Mouse (Mus musculus) kidney, embryonic 16.5 days (tissue): ENCODE results near the gene Matn1. TPM values are rescaled to one million over a fixed set of nuclear protein-coding genes. Genes with fewer than 3 reads are reported as not detected.

Source experiments
- ATAC-seq: fragments of 200-750 bp; cut with Nextera tagmentation; 2 replicates; pipeline ENCODE4 v1.8.0; 2017; ENCODE audit warnings: moderate TSS enrichment; ENCODE audit not compliant: low FRiP score, low TSS enrichment
- H3K27ac ChIP-seq: fragments of 300-500 bp; sonication (generic); 2 replicates; pipeline ENCODE4 v1.5.1; 2014; ENCODE audit warnings: low read length
- H3K27me3 ChIP-seq: fragments of 300-500 bp; sonication (generic); 2 replicates; pipeline ENCODE4 v1.6.1; 2014; ENCODE audit warnings: low read length, control low read depth, mixed read lengths; ENCODE audit not compliant: insufficient read depth
- H3K36me3 ChIP-seq: fragments of 300-500 bp; sonication (generic); 2 replicates; pipeline ENCODE4 v1.6.1; 2014; ENCODE audit warnings: low read length, control low read depth, mixed read lengths; ENCODE audit not compliant: insufficient read depth
- H3K4me1 ChIP-seq: fragments of 300-500 bp; sonication (generic); 2 replicates; pipeline ENCODE4 v1.6.1; 2014; ENCODE audit warnings: low read length, control low read depth, mixed read lengths; ENCODE audit not compliant: insufficient read depth
- H3K4me2 ChIP-seq: fragments of 300-500 bp; sonication (generic); replicated peaks from 2 replicates; pipeline ENCODE4 v1.6.1; 2014; ENCODE audit warnings: low read depth, low read length
- H3K4me3 ChIP-seq: fragments of 300-500 bp; sonication (generic); 2 replicates; pipeline ENCODE4 v1.5.1; 2014; ENCODE audit warnings: mild to moderate bottlenecking, low read length
- H3K9ac ChIP-seq: fragments of 300-500 bp; sonication (generic); replicated peaks from 2 replicates; pipeline ENCODE4 v1.6.1; 2014; ENCODE audit warnings: low read length
- H3K9me3 ChIP-seq: fragments of 300-500 bp; sonication (generic); 2 replicates; pipeline ENCODE4 v1.6.1; 2016; ENCODE audit warnings: low read length, control low read depth
- WGBS: fragments of 180-500 bp; shearing (Covaris S2); extraction: QIAGEN DNeasy Blood & Tissue Kit; methylation state at CpG from one replicate; pipeline ENCODE4 v1.1.7; 2014; 5-methylcytosine and 5-hydroxymethylcytosine counted together
- polyA plus RNA-seq: library from polyadenylated mRNA; unstranded; fragments of >200 nt; fragmentation: Nextera tagmentation; extraction: Ambion mirVana; gene quantifications from 2 replicates; pipeline ENCODE4 v1.2.1, GENCODE M21; 2015

The Matn1 gene
- polyA plus RNA-seq, 1 experiment from 2014 or later, result 0.52 TPM

GRCm38 (mm10) chr4:130927821-130928220, 16.4 kb upstream of the Matn1 start:
- Histone ChIP-seq H3K9ac (no peak overlapping the region), H3K9me3 (no peaks in the 10 kb centered on the region), H3K4me3 (no peak overlapping the region), H3K36me3 (no peaks in the 10 kb centered on the region), H3K4me2 (no peak overlapping the region), H3K27ac (no peak overlapping the region), H3K27me3 (no peaks in the 10 kb centered on the region), H3K4me1 (no peaks in the 10 kb centered on the region)
- 88% methylated on average over 12 of the region's 12 CpGs for WGBS
- ATAC-seq, result no peak

GRCm38 (mm10) chr4:130942644-130943043, 1.5 kb upstream of the Matn1 start:
- Histone ChIP-seq H3K4me3 (no peak overlapping the region), H3K9ac (no peak overlapping the region), H3K27ac (no peak overlapping the region), H3K4me1 (no peaks in the 10 kb centered on the region), H3K27me3 (no peaks in the 10 kb centered on the region; the same call in 1 of the 2 replicates), H3K4me2 (no peak overlapping the region), H3K36me3 (no peaks in the 10 kb centered on the region), H3K9me3 (no peaks in the 10 kb centered on the region)
- 65% methylated on average over 14 of the region's 14 CpGs for WGBS
- no peak for ATAC-seq

GRCm38 (mm10) chr4:130944779-130945178, 594 bp downstream of the Matn1 start:
- no peaks in the 10 kb centered on the region; the same call in 1 of the 2 replicates for H3K27me3 ChIP-seq
- no peak overlapping the region for H3K9ac ChIP-seq
- H3K27ac ChIP-seq, result no peak overlapping the region
- H3K4me1 ChIP-seq, result no peaks in the 10 kb centered on the region
- no peak for ATAC-seq
- 75% methylated on average over 7 of the region's 7 CpGs for WGBS
- H3K4me2 ChIP-seq, result no peak overlapping the region
- no peaks in the 10 kb centered on the region for H3K36me3 ChIP-seq
- no peaks in the 10 kb centered on the region for H3K9me3 ChIP-seq
- no peak overlapping the region for H3K4me3 ChIP-seq

- Histone ChIP-seq H3K36me3 (no peaks in the 10 kb centered on the region), H3K4me2 (no peak overlapping the region), H3K9ac (no peak overlapping the region), H3K4me3 (no peak overlapping the region), H3K27ac (no peak overlapping the region), H3K4me1 (no peaks in the 10 kb centered on the region), H3K9me3 (no peaks in the 10 kb centered on the region), H3K27me3 (no peaks in the 10 kb centered on the region; the same call in 1 of the 2 replicates)
- ATAC-seq, result no peak
- WGBS, result 15% methylated on average over 13 of the region's 13 CpGs
These were observed 3.0 kb downstream of the Matn1 start for GRCm38 (mm10) chr4:130947094-130947647.

- Histone ChIP-seq H3K27ac (no peak overlapping the region), H3K4me2 (no peak overlapping the region), H3K36me3 (no peaks in the 10 kb centered on the region), H3K27me3 (no peaks in the 10 kb centered on the region; the same call in 1 of the 2 replicates), H3K4me3 (no peak overlapping the region), H3K9ac (no peak overlapping the region), H3K4me1 (no peaks in the 10 kb centered on the region), H3K9me3 (no peaks in the 10 kb centered on the region)
- ATAC-seq, result no peak; the same call in 1 of the 2 replicates
- 82% methylated on average over 35 of the region's 35 CpGs for WGBS
These were observed 5.7 kb downstream of the Matn1 start for GRCm38 (mm10) chr4:130949821-130950384.

GRCm38 (mm10) chr4:130952531-130952930, 8.3 kb downstream of the Matn1 start:
- Histone ChIP-seq H3K9me3 (no peaks in the 10 kb centered on the region), H3K4me3 (no peak overlapping the region), H3K9ac (no peak overlapping the region), H3K27me3 (no peaks in the 10 kb centered on the region), H3K4me1 (0 out of 2 replicates have a peak, but pooled peaks cover 4% of the 10 kb centered on the region), H3K36me3 (no peaks in the 10 kb centered on the region), H3K4me2 (no peak overlapping the region), H3K27ac (no peak overlapping the region)
- no peak for ATAC-seq
- WGBS, result 32% methylated on average over 17 of the region's 17 CpGs

- H3K4me3 ChIP-seq, result no peak overlapping the region
- H3K27ac ChIP-seq, result no peak overlapping the region
- no peak overlapping the region for H3K4me2 ChIP-seq
- H3K27me3 ChIP-seq, result no peaks in the 10 kb centered on the region
- 0 out of 2 replicates have a peak, but pooled peaks cover 4% of the 10 kb centered on the region for H3K4me1 ChIP-seq
- WGBS, result 55% methylated on average over 10 of the region's 10 CpGs
- no peaks in the 10 kb centered on the region for H3K9me3 ChIP-seq
- H3K36me3 ChIP-seq, result no peaks in the 10 kb centered on the region
- no peak for ATAC-seq
- 0 out of 2 replicates have a peak overlapping the region, but pooled peaks have one; percentile 16 for H3K9ac ChIP-seq
These were observed 13.0 kb downstream of the Matn1 start for GRCm38 (mm10) chr4:130957156-130957555.

GRCm38 (mm10) chr4:130958812-130959211, 14.6 kb downstream of the Matn1 start:
- H3K27ac ChIP-seq, result no peak overlapping the region
- H3K9me3 ChIP-seq, result no peaks in the 10 kb centered on the region
- WGBS, result 67% methylated on average over 5 of the region's 5 CpGs
- H3K4me3 ChIP-seq, result no peak overlapping the region
- no peaks in the 10 kb centered on the region for H3K27me3 ChIP-seq
- no peak overlapping the region for H3K4me2 ChIP-seq
- no peaks in the 10 kb centered on the region for H3K36me3 ChIP-seq
- H3K9ac ChIP-seq, result no peak overlapping the region
- H3K4me1 ChIP-seq, result 0 out of 2 replicates have a peak, but pooled peaks cover 4% of the 10 kb centered on the region
- ATAC-seq, result no peak

- Histone ChIP-seq H3K27ac (no peak overlapping the region), H3K36me3 (no peaks in the 10 kb centered on the region), H3K4me1 (0 out of 2 replicates have a peak, but pooled peaks cover 4% of the 10 kb centered on the region), H3K9me3 (no peaks in the 10 kb centered on the region), H3K9ac (no peak overlapping the region), H3K27me3 (no peaks in the 10 kb centered on the region), H3K4me3 (no peak overlapping the region), H3K4me2 (no peak overlapping the region)
- no peak for ATAC-seq
- 65% methylated on average over 6 of the region's 6 CpGs for WGBS
These were observed 15.5 kb downstream of the Matn1 start for GRCm38 (mm10) chr4:130959678-130960077.

- Histone ChIP-seq H3K9me3 (no peaks in the 10 kb centered on the region), H3K4me1 (0 out of 2 replicates have a peak, but pooled peaks cover 4% of the 10 kb centered on the region), H3K4me2 (no peak overlapping the region), H3K36me3 (no peaks in the 10 kb centered on the region), H3K27me3 (no peaks in the 10 kb centered on the region), H3K4me3 (no peak overlapping the region), H3K27ac (no peak overlapping the region), H3K9ac (no peak overlapping the region)
- WGBS, result 28% methylated on average over 9 of the region's 9 CpGs
- peak; percentile 56; the same call in 1 of the 2 replicates for ATAC-seq
These were observed 16.0 kb downstream of the Matn1 start for GRCm38 (mm10) chr4:130960118-130960734.
